Mouse (Mus musculus): ENCODE measurements around the gene Zfp280b.
A peak's percentile ranks its signal among the peaks of the same experiment; 100 is the strongest.
"Not testable (repeated sequence)": the region's sequence is repeated elsewhere in the genome, so short reads cannot be mapped to it uniquely, and the experiment has no call there.

Zfp280b gene

DNA sequence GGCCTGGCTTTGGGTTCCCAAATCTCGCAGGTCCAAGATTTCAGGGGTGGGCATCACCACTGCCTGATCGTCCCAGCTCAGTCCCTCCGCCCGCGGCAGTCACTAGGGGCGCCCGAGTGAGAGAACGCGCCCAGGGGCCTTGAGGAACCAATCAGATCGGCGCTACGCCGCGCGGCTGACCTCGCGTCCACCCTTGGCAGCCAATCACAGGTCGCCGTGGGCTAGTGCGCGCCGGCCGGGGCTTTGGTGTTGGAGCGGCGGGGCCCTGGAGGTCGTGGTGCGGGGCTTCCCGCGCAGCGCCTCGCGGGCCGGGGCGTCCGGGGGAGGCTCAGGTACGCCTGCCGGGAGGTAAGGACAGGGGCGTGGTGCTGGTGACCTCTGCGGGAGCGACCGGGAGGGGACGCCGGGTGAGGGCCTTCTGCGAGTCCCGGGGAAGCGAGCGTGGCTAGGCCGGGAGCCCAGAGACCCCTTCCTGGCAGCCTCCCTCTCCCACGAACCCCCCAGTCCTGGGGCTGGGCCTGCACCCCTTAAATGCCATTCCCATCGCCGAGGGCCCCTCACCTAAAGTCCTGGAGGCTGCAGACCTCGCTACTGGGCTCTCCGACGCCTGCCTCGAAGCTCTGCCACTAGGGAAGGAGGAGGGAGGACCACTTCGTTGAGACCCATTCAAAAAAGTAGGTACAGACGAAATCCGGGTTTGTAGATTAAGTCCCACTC lies at the start of gene Zfp280b:
Zfp280b (plus strand) TSS at position 249 of the 717 bp plus-strand sequence.
- peak; percentile 91 for DNase-seq (ENCODE audit: low spot score in 2 of 2)

GRCm38 (mm10) chr10:75990430-75991042 lies 41.9 kb upstream of the Zfp280b start:
- no peak for DNase-seq (ENCODE audit: low spot score in 2 of 2)

DNA sequence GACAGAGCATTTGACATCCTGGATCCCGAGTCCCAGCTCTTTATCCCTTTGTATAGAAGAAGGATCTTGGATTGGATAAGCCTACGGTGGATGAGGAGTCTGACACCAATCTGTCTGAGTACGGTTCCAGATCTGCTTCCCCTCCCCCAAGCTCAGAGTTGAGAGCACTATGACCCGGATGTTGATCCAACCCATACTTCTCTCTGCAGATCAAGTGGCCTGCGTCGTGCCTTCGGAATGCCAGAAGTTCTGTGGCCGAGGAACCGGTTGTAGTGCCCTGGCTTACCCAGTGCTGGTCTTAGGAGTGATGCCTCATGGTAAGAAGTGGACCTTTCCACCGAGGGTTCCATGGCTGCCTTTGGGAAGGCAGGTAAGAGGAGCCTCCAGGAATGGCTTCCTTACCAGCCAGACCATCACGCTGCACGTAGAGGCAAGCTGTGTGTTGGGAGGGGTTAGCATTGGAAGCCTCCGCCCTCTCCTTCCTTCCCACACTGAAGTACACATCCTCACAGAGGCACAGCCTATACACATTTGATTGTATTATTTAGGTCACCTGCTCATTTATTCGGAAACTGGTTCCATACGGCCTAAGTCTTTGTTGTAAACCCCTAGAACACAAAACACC lies 38.7 kb upstream of the Zfp280b start:
- no peak for DNase-seq (ENCODE audit: low spot score in 2 of 2)

GRCm38 (mm10) chr10:75994531-75995210 lies 37.8 kb upstream of the Zfp280b start:
- not testable (repeated sequence) for DNase-seq (ENCODE audit: low spot score in 2 of 2)

- DNase-seq (ENCODE audit: low spot score in 2 of 2), result no peak
Measured at GRCm38 (mm10) chr10:75995463-75995862, 37.0 kb upstream of the Zfp280b start.

- no peak for DNase-seq (ENCODE audit: low spot score in 2 of 2)
Measured at GRCm38 (mm10) chr10:75996315-75996714, 36.1 kb upstream of the Zfp280b start.

GRCm38 (mm10) chr10:76001160-76001559 lies 31.3 kb upstream of the Zfp280b start:
- DNase-seq (ENCODE audit: low spot score in 2 of 2), result no peak

- no peak for DNase-seq (ENCODE audit: low spot score in 2 of 2)
Measured at GRCm38 (mm10) chr10:76002101-76002521, 30.3 kb upstream of the Zfp280b start.

- no peak for DNase-seq (ENCODE audit: low spot score in 2 of 2)
Measured at GRCm38 (mm10) chr10:76002615-76003014, 29.8 kb upstream of the Zfp280b start.

- no peak for DNase-seq (ENCODE audit: low spot score in 2 of 2)
Measured at GRCm38 (mm10) chr10:76003221-76003620, 29.2 kb upstream of the Zfp280b start.

DNA sequence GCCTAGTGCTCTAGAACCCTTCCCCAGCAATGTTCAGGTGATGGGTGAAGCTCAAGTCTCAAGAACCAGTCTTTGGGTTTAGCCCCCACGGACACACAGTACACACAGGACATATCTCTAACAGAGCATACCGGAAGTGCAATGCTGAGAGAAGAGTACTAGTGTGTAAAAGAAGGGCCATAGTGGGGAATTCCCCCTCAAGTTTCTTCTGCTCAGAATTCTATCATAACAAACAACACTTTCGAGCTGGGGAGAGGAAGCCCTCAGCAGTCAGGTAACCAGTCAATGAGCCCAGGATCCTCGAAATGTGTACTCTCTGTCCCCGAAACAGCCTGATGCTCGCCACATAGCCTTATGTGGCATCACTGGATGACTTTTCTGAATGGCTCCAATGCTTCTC lies 26.1 kb upstream of the Zfp280b start:
- no peak for DNase-seq (ENCODE audit: low spot score in 2 of 2)

- DNase-seq (ENCODE audit: low spot score in 2 of 2), result no peak
Measured at GRCm38 (mm10) chr10:76009812-76010211, 22.6 kb upstream of the Zfp280b start.

DNA sequence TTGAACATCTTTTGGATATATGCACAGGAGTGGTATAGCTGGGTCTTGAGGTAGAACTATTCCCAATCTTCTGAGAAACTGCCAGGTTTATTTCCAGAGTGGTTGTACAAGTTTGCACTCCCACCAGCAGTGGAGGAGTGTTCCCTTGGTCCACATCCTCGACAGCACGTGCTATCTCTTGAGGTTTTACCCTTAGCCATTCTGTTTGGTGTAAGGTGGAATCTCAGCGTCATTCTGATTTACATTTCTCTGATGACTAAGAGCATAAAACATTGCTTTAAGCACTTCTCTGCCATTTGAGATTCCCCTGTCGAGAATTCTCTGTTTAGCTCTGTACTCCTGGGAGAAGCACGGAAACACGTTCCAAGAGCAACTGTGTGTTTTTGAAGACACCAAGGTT lies 19.5 kb upstream of the Zfp280b start:
- DNase-seq (ENCODE audit: low spot score in 2 of 2), result no peak

DNA sequence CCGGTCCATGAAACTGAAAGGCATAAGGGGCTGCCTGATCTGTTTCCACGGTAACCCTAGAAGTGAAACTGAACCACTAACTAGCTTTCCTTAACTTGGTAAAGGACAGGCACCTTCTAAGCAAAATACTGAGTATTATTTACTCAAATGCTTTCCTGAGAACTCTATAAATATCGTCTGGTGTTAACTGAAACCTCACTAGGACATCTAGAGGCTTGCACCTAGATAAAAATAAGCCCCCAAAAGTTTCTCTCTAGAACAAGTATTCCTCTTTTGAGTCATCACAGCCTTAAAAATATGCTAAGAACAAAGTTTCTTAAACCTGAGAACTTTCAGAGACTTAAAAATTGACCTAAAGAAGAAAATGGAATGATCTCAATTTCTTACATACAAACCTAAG lies 15.6 kb upstream of the Zfp280b start:
- no peak for DNase-seq (ENCODE audit: low spot score in 2 of 2)

DNA sequence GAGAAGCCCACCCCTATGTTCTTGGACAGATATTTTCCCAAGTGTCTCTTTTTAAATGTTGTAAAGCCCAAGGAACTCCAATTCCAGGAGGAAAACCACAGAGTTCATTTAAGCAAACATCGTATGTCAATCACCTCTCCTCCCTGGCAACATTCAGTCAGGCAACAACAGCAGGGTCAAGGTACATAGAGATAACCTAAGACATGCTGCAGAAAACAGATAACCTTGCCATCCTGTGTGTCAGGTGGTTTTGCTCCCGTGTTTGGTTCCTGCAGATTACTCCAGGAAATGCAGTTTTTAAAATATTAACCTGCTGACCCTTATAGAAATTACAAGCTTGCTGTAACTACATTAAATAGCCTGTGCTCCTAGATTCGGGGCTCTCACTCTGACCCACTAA lies 10.7 kb upstream of the Zfp280b start:
- DNase-seq (ENCODE audit: low spot score in 2 of 2), result no peak

- no peak for DNase-seq (ENCODE audit: low spot score in 2 of 2)
Measured at GRCm38 (mm10) chr10:76023921-76024320, 8.5 kb upstream of the Zfp280b start.

- no peak for DNase-seq (ENCODE audit: low spot score in 2 of 2)
Measured at GRCm38 (mm10) chr10:76025470-76026190, 6.8 kb upstream of the Zfp280b start.

DNA sequence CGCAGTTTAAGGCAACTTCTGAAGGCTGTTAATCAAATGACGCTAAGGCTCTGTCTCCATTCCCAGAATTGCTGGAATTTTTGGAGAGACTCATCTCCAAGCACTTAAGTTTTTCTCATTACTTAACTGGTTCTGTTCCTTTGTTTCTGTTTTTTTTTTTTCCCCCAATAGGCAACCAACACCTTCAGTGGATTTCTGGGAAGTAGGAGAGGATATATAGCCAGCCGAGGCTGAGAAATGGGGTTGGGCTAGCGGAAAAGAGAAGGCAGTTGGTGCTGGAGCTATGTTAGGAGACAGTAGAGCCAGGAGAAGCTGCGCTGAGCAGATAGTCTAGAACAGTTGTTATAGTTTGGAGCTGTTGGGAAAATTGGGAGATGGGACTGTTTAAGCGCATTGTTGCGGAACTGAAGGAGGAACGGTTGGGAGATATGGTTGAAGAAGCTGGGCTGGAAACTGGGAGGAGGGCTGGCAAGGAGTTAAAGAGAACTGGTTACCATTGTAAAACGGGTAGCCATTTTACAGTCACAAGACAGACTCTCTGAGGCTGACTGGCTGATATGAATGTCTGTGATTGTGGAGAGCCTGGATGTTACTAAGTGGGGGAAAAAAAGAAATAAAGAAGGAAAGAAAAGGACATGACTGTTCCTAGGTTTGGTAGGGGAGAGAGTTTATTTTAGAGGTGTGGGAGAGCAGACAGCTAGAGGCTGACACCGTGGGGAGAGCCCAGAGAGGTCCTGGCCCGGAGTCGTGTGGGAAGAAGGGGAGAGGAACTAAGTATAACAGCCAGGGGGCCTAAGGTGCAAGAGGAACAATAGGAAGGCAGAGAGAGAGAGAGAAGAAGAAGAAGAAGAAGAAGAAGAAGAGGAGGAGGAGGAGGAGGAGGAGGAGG lies 5.1 kb upstream of the Zfp280b start:
- DNase-seq (ENCODE audit: low spot score in 2 of 2), result no peak

DNA sequence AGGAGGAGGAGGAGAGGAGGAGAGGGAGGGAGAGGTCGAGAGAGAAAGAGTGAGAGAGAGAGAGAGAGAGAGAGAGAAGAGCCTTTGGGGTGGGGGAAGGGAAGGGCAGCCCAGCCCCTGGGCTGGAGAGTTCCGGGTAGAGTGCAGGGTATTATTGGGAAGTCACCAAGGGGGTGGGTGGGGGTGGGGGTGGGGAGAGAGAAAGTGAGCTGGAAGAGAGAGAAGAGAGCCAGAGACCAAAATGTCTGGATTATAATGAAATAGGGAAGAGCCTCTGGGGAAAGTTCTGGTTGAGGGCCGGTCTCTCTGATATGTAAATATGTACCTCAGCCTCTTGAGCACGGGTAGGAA lies 4.5 kb upstream of the Zfp280b start:
- no peak for DNase-seq (ENCODE audit: low spot score in 2 of 2)

DNA sequence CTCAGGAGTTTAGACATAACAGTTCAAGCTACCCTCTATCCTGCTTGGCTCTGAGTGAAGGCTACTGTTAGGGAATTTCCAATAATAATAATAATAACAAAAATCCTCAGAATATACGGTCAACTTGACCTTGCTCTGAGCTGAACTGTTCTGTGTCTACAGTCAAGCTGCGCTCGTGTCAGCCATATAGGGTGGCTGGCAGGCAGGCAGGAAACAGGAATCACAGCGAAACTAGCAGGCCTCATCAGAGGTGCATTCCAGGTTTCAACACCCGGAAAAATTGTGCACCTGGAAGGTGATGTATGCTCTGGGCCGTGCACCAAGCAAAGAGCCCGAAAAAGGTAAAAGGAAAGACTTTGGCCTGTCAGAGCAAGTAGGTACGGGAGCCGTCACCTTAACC lies 4.1 kb upstream of the Zfp280b start:
- DNase-seq (ENCODE audit: low spot score in 2 of 2), result no peak

DNA sequence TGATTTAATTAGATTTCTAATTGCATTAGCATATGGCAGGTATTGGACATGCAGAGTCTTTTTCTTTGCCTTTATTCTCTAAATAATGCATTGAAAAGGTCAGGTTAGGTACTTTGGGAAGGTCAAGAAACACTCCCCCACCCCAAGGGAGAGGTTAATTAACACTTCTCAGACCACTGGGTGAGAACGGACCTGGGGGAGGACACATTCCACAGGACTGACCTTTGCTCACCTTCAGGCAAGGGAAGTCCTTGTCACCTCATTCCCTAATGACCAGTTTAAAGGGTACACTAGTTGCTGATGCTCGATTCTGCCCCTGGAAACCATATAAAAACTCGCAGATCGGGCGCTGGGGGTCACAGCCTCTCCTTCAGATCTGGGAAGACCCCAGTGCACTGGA lies 3.2 kb upstream of the Zfp280b start:
- DNase-seq (ENCODE audit: low spot score in 2 of 2), result no peak

Measured in frontal cortex, postnatal 25 days (tissue).